Mouse (Mus musculus): ENCODE data around the gene Mymk. TPM values are rescaled to one million over a fixed set of nuclear protein-coding genes. Genes with fewer than 3 reads are reported as not detected.

Mymk gene
- polyA plus RNA-seq, 1 experiment from 2014 or later, result not detected

DNA sequence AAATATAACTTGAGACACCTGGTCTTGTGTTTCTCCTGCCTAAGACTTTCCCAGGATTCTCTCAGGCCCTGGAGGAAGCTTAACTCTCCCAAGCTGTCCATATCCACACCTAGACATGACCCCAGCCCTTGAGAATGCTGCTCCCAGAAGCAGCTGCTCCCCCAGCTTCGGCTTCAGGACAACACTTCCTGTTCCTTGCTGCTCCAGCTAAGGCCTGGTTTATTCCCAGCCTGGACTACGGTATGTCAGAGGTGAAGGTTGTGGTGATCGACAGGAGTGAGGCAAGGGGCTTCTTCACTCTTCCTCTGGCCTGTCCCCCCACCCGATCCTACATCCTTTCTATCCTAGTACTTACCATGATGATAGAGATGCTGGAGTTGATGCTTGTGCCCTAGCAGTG, 1.4 kb upstream of the Mymk start:
- no peak overlapping the region for H3K4me3 ChIP-seq (replicated peaks; ENCODE audit: low read length)
- no peaks in the 10 kb centered on the region for H3K9me3 ChIP-seq (ENCODE audit: control insufficient read depth, low read length)
- no peak overlapping the region for H3K9ac ChIP-seq (replicated peaks; ENCODE audit: low read depth, low read length)
- H3K4me2 ChIP-seq (ENCODE audit: low read length), result no peak overlapping the region
- H3K4me1 ChIP-seq (replicated peaks; ENCODE audit: control insufficient read depth, insufficient read depth, low read length), result peaks cover 7% of the 10 kb centered on the region; the same call in 1 of the 2 replicates
- H3K27me3 ChIP-seq (replicated peaks; ENCODE audit: control insufficient read depth, insufficient read depth, low read length), result no peaks in the 10 kb centered on the region
- H3K36me3 ChIP-seq (ENCODE audit: control insufficient read depth, insufficient read depth), result no peaks in the 10 kb centered on the region
- no peak overlapping the region for H3K27ac ChIP-seq (ENCODE audit: low read length)
- WGBS, result 77% methylated on average over 4 of the region's 4 CpGs
- ATAC-seq, result no peak

DNA sequence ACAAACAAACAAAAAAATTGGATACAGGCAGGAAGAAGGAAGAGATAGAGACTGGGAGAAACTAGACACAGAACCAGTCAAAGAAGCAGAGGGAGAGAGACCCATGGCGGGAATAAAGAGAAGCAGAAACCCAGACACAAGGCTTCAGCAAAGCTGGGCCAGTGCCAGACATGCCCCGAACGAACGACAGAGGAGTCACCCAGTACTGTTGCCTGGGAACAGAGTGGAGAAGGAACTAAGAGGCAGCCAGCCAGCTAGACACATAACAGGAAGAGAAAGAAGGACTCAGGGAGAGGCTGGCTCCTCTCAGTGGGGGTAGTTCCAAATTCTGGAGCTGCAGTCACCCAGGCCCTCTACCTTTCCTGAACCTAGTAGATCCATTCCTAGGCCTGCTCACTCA, 842 bp downstream of the Mymk start:
- H3K27me3 ChIP-seq (replicated peaks; ENCODE audit: control insufficient read depth, insufficient read depth, low read length), result no peaks in the 10 kb centered on the region
- H3K9me3 ChIP-seq (ENCODE audit: control insufficient read depth, low read length), result no peaks in the 10 kb centered on the region
- no peak overlapping the region for H3K27ac ChIP-seq (ENCODE audit: low read length)
- WGBS, result 10% methylated on average over 4 of the region's 4 CpGs
- peak; percentile 75; the same call in 1 of the 2 replicates for ATAC-seq
- no peak overlapping the region for H3K4me3 ChIP-seq (replicated peaks; ENCODE audit: low read length)
- H3K36me3 ChIP-seq (ENCODE audit: control insufficient read depth, insufficient read depth), result no peaks in the 10 kb centered on the region
- peaks cover 7% of the 10 kb centered on the region; the same call in 1 of the 2 replicates for H3K4me1 ChIP-seq (replicated peaks; ENCODE audit: control insufficient read depth, insufficient read depth, low read length)
- no peak overlapping the region for H3K4me2 ChIP-seq (ENCODE audit: low read length)
- no peak overlapping the region for H3K9ac ChIP-seq (replicated peaks; ENCODE audit: low read depth, low read length)

DNA sequence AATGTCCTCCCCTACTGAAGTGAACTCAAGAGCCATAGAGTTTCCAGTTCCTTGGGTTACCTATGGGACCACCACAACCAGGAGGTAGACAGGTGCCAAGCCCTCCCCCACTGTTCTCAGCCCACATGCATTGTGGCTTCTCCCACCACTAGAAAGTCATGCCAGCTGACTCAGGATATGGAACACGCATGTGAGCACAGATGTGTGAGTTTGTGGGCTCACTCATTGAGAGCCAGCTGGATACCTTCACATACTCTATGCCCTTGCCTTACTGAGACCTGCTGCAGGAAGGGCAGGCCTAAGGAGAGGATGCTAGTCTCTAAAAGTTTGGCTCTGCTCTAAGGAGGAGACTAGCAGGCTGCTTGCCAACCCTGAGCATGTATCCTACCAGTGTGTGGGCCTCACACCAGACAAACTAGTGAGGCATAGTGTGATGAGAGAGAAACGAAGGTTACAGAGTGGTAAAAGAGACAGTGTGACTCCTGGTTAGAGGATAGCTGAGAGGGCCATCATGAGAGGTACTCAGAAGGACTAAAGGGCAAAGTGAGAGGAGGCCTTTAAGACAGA, 1.6 kb downstream of the Mymk start:
- no peak for ATAC-seq
- Histone ChIP-seq H3K4me3 (replicated peaks; ENCODE audit: low read length) (no peak overlapping the region), H3K9me3 (ENCODE audit: control insufficient read depth, low read length) (no peaks in the 10 kb centered on the region), H3K9ac (replicated peaks; ENCODE audit: low read depth, low read length) (no peak overlapping the region), H3K36me3 (ENCODE audit: control insufficient read depth, insufficient read depth) (no peaks in the 10 kb centered on the region), H3K27me3 (replicated peaks; ENCODE audit: control insufficient read depth, insufficient read depth, low read length) (no peaks in the 10 kb centered on the region), H3K27ac (ENCODE audit: low read length) (no peak overlapping the region), H3K4me1 (replicated peaks; ENCODE audit: control insufficient read depth, insufficient read depth, low read length) (peaks cover 7% of the 10 kb centered on the region; the same call in 1 of the 2 replicates), H3K4me2 (ENCODE audit: low read length) (no peak overlapping the region)
- WGBS, result 69% methylated on average over 2 of the region's 2 CpGs

DNA sequence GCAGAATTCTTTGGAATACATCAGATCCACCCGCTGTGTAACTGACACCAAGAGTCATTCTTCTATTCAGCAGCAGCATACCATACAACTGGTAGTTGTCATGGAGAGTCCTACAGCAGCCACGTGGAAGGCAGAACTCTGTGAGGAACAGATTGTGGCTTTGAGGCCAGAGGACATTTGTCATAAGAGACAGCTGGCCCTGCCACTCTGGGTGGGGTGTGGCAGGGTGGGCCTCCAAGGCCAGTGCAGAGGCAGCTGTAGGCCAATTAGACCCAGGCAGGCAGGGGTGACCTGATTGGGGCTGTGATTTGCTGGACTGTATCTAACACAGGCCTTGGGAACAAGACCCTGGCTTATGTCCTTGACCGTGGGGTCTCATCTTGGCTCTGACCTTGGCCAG, 2.3 kb downstream of the Mymk start:
- Histone ChIP-seq H3K9ac (replicated peaks; ENCODE audit: low read depth, low read length) (no peak overlapping the region), H3K36me3 (ENCODE audit: control insufficient read depth, insufficient read depth) (no peaks in the 10 kb centered on the region), H3K4me3 (replicated peaks; ENCODE audit: low read length) (no peak overlapping the region), H3K4me1 (replicated peaks; ENCODE audit: control insufficient read depth, insufficient read depth, low read length) (peaks cover 7% of the 10 kb centered on the region; the same call in 1 of the 2 replicates), H3K4me2 (ENCODE audit: low read length) (no peak overlapping the region), H3K27me3 (replicated peaks; ENCODE audit: control insufficient read depth, insufficient read depth, low read length) (no peaks in the 10 kb centered on the region), H3K27ac (ENCODE audit: low read length) (no peak overlapping the region), H3K9me3 (ENCODE audit: control insufficient read depth, low read length) (no peaks in the 10 kb centered on the region)
- 63% methylated on average over 3 of the region's 3 CpGs for WGBS
- no peak for ATAC-seq

DNA sequence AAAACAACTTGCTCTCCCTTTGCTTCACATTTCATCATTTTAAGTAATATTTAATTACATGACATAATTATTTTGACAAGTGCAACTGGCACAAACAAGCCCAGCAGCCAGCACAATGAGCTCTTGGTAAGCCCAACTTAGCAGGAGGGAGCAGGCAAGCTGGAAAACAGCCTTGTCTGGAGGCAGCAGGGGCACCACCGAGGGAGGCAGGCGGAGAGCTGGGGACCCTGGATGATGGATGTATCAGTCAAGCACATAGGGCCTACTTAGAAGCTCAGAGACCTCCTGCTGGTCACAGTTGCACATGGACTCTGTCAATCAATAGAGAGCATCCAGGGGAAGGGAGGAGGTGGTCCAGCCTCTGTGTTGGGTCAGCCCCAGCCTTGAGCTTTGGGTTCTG, 4.0 kb downstream of the Mymk start:
- Histone ChIP-seq H3K4me1 (replicated peaks; ENCODE audit: control insufficient read depth, insufficient read depth, low read length) (peaks cover 7% of the 10 kb centered on the region; the same call in 1 of the 2 replicates), H3K27ac (ENCODE audit: low read length) (no peak overlapping the region), H3K36me3 (ENCODE audit: control insufficient read depth, insufficient read depth) (no peaks in the 10 kb centered on the region), H3K4me2 (ENCODE audit: low read length) (no peak overlapping the region), H3K9me3 (ENCODE audit: control insufficient read depth, low read length) (no peaks in the 10 kb centered on the region), H3K9ac (replicated peaks; ENCODE audit: low read depth, low read length) (no peak overlapping the region), H3K27me3 (replicated peaks; ENCODE audit: control insufficient read depth, insufficient read depth, low read length) (no peaks in the 10 kb centered on the region), H3K4me3 (replicated peaks; ENCODE audit: low read length) (no peak overlapping the region)
- WGBS, result 42% methylated on average over 2 of the region's 2 CpGs
- no peak for ATAC-seq

DNA sequence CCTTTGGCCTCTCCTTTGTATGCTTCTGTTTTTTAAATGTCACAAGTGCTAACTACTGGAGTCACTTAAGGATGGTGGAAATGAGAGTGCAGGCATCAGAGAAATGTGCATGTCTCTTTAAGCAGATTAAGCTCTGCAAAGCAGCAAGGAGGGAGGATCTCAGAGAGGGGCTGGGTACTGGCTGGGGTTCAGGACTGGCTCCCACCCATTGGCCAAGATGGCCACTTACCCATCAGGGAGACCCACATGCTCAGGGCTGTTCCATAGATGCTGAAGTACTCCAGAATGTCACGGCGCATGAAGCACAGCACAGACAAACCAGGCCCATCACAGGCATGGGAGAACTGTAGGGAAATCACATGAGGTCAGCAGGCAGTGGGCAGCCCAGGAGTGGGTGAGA, 4.9 kb downstream of the Mymk start:
- peaks cover 7% of the 10 kb centered on the region; the same call in 1 of the 2 replicates for H3K4me1 ChIP-seq (replicated peaks; ENCODE audit: control insufficient read depth, insufficient read depth, low read length)
- WGBS, result 81% methylated on average over 2 of the region's 2 CpGs
- no peaks in the 10 kb centered on the region for H3K36me3 ChIP-seq (ENCODE audit: control insufficient read depth, insufficient read depth)
- H3K27ac ChIP-seq (ENCODE audit: low read length), result no peak overlapping the region
- H3K4me3 ChIP-seq (replicated peaks; ENCODE audit: low read length), result no peak overlapping the region
- no peaks in the 10 kb centered on the region for H3K27me3 ChIP-seq (replicated peaks; ENCODE audit: control insufficient read depth, insufficient read depth, low read length)
- no peak for ATAC-seq
- no peak overlapping the region for H3K9ac ChIP-seq (replicated peaks; ENCODE audit: low read depth, low read length)
- H3K4me2 ChIP-seq (ENCODE audit: low read length), result no peak overlapping the region
- no peaks in the 10 kb centered on the region for H3K9me3 ChIP-seq (ENCODE audit: control insufficient read depth, low read length)

DNA sequence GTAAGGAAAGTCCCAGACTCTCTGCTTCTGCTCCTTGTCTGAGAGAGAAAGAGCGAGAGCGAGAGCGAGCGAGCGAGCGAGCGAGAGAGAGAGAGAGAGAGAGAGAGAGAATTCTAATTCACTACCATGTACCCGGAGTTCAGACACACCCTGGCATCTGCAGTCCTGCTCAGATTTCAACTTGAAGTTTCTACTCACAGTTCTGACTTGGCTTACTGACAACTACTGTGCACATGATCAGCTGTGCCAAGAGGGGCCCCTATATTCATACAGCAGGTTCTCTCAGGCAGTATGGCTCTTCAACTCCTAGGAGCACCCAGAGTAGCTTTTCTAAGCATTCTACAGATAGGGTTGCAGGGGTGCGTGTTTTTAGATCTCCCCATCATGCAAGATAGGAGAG, 12.8 kb downstream of the Mymk start:
- WGBS, result 88% methylated on average over 9 of the region's 9 CpGs
- H3K27ac ChIP-seq (ENCODE audit: low read length), result no peak overlapping the region
- no peak overlapping the region for H3K4me3 ChIP-seq (replicated peaks; ENCODE audit: low read length)
- no peaks in the 10 kb centered on the region for H3K27me3 ChIP-seq (replicated peaks; ENCODE audit: control insufficient read depth, insufficient read depth, low read length)
- no peak overlapping the region for H3K9ac ChIP-seq (replicated peaks; ENCODE audit: low read depth, low read length)
- no peaks in the 10 kb centered on the region for H3K36me3 ChIP-seq (ENCODE audit: control insufficient read depth, insufficient read depth)
- no peaks in the 10 kb centered on the region for H3K4me1 ChIP-seq (replicated peaks; ENCODE audit: control insufficient read depth, insufficient read depth, low read length)
- ATAC-seq, result no peak
- no peaks in the 10 kb centered on the region for H3K9me3 ChIP-seq (ENCODE audit: control insufficient read depth, low read length)
- no peak overlapping the region for H3K4me2 ChIP-seq (ENCODE audit: low read length)

DNA sequence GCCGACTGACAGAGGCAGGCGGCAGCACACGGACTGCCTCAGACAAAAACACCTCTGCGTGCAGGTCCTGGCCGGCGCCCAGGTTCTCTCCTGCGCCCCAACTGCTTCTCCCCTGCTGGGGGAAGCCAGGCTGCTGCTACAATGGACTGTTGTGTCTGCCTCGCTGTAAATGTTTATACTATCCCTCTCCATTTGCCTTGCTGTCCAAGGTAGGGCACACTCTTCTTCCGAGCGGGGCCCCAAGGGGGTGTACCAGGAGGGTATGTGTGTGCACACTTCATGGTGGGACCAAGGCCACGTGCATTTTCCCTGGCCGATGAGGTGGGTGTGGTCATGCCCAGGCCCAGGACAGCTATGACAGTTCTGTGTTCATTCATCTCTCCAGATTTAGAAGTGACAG, 13.2 kb downstream of the Mymk start:
- Histone ChIP-seq H3K4me3 (replicated peaks; ENCODE audit: low read length) (no peak overlapping the region), H3K27ac (ENCODE audit: low read length) (no peak overlapping the region), H3K4me1 (replicated peaks; ENCODE audit: control insufficient read depth, insufficient read depth, low read length) (no peaks in the 10 kb centered on the region), H3K36me3 (ENCODE audit: control insufficient read depth, insufficient read depth) (no peaks in the 10 kb centered on the region), H3K9me3 (ENCODE audit: control insufficient read depth, low read length) (no peaks in the 10 kb centered on the region), H3K4me2 (ENCODE audit: low read length) (no peak overlapping the region), H3K27me3 (replicated peaks; ENCODE audit: control insufficient read depth, insufficient read depth, low read length) (no peaks in the 10 kb centered on the region), H3K9ac (replicated peaks; ENCODE audit: low read depth, low read length) (no peak overlapping the region)
- ATAC-seq, result no peak
- WGBS, result 43% methylated on average over 12 of the region's 12 CpGs

DNA sequence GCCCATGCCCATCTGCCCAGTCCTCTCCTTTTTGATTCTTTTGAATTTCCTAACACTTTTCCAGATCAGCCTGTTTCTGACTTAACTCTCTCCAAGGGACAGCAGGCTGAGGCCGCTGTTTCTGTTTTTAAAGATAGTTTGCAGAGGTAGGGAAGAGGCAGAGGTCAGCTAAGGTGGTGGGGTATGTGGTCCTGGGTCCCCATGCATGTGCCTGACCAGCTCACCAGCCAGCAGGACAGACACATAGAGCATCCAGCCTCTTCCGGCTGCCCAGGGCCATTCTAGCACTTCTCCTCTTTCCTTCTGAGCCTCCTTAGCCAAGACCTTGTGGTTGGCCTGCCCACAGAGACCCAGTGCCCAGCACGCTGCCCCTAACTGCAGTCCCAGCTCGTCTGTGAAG, 13.7 kb downstream of the Mymk start:
- ATAC-seq, result no peak
- 66% methylated on average over 4 of the region's 4 CpGs for WGBS
- no peak overlapping the region for H3K4me2 ChIP-seq (ENCODE audit: low read length)
- no peaks in the 10 kb centered on the region for H3K27me3 ChIP-seq (replicated peaks; ENCODE audit: control insufficient read depth, insufficient read depth, low read length)
- H3K9me3 ChIP-seq (ENCODE audit: control insufficient read depth, low read length), result no peaks in the 10 kb centered on the region
- H3K4me3 ChIP-seq (replicated peaks; ENCODE audit: low read length), result no peak overlapping the region
- no peaks in the 10 kb centered on the region for H3K36me3 ChIP-seq (ENCODE audit: control insufficient read depth, insufficient read depth)
- H3K9ac ChIP-seq (replicated peaks; ENCODE audit: low read depth, low read length), result no peak overlapping the region
- H3K27ac ChIP-seq (ENCODE audit: low read length), result no peak overlapping the region
- no peaks in the 10 kb centered on the region for H3K4me1 ChIP-seq (replicated peaks; ENCODE audit: control insufficient read depth, insufficient read depth, low read length)

DNA sequence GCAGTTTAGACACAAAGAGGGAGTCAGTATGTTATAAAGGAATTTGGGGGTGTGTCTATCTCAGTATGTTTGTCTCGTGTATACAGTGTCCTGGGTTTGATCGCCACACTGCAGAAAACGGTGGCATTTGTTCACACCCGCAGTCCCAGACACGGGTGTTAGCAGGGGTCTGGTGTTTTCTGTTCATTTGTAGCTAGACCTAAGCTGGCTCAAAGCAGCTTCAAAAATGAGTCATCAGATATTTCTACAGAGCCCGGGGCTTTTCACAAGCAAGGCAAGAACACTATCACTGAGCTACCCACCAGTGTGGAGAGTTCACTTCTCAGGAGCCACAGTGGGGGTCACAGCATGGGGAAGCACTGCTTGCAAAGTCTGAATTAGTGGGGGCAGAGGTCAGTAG, 22.6 kb downstream of the Mymk start:
- Histone ChIP-seq H3K4me1 (replicated peaks; ENCODE audit: control insufficient read depth, insufficient read depth, low read length) (no peaks in the 10 kb centered on the region), H3K9me3 (ENCODE audit: control insufficient read depth, low read length) (no peaks in the 10 kb centered on the region), H3K36me3 (ENCODE audit: control insufficient read depth, insufficient read depth) (no peaks in the 10 kb centered on the region), H3K4me2 (ENCODE audit: low read length) (no peak overlapping the region), H3K27ac (ENCODE audit: low read length) (no peak overlapping the region), H3K27me3 (replicated peaks; ENCODE audit: control insufficient read depth, insufficient read depth, low read length) (no peaks in the 10 kb centered on the region), H3K9ac (replicated peaks; ENCODE audit: low read depth, low read length) (no peak overlapping the region), H3K4me3 (replicated peaks; ENCODE audit: low read length) (no peak overlapping the region)
- ATAC-seq, result no peak
- WGBS, result 37% methylated on average over 6 of the region's 6 CpGs

All from forebrain, embryonic 16.5 days (tissue).